Mouse (Mus musculus) small intestine, adult 2 months (tissue): ENCODE measurements at regions not wholly inside any gene's neighbourhood (a gene's known extent, or its start where the extent isn't known, plus 50 kb on each side); places are given as distances from the start of the nearest gene placed in this dataset.

Source experiments
- CTCF ChIP-seq: fragments of 200-500 bp; IDR thresholded peaks from 2 replicates; pipeline ENCODE4 v1.5.1; 2012; ENCODE audit warnings: low read depth, mild to moderate bottlenecking, control low read depth, inconsistent platforms, low read length, moderate library complexity, mixed read lengths; ENCODE audit not compliant: insufficient replicate concordance, insufficient read length; ENCODE audit errors: extremely low read depth
- POLR2A ChIP-seq: fragments of 200-500 bp; IDR thresholded peaks from 2 replicates; pipeline ENCODE4 v1.6.1; 2012; ENCODE audit warnings: low read depth, mild to moderate bottlenecking, control low read depth, inconsistent platforms, low read length, moderate library complexity

DNA sequence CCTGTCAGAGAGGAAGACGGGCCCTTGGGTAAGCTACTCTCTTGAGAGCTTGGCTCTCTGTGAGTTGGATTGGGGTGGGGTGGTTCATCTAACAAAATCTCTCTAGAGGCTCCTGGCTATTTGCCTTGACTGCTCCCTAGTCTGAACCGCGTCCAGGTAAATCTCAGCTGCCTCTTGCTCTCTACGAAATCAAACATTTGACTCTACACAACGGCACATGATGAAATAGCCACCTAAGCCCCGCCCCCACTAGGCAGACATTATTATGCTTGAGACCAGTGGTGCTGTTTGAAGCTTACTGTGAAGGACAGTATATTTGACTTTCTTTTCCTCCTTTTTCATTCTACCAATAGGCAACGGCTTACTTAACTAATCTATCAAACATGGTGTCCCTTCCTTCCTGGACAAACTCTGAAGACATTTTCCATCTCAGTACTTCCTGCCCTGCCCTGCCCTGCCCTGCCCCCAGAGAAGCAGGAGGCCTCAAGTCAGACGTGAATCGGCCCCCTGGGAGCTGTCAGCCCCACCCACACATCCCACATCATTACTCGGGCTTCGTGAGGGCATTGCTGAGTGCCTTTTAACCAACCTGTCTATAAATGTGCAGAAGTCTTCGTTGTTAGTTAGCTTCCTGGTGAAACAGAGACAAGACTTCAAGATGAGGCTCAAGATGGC is 103.4 kb upstream of the Rreb1 start:
- TF ChIP-seq CTCF (no peak), POLR2A (no peak)
